Mouse (Mus musculus) left cerebral cortex, postnatal 36 days (tissue): ENCODE measurements around the gene Capn12. TPM values are rescaled to one million over a fixed set of nuclear protein-coding genes. Genes with fewer than 3 reads are reported as not detected.
"Not testable (repeated sequence)": the region's sequence is repeated elsewhere in the genome, so short reads cannot be mapped to it uniquely, and the experiment has no call there.

ENCODE experiments used
- DNase-seq, 2 experiments: peaks; one replicate each; pipeline ENCODE4 v3.0.0; 2021 to 2022; ENCODE audit warnings: low spot score in 2 of 2, mixed read lengths in 1 of 2
- intact Hi-C: fragments of 180-260 bp; cut with DNase I; formaldehyde crosslinking; loops from one replicate; pipeline ENCODE4 v1.15.1; 2025
- total RNA-seq, 2 experiments: library from RNA; stranded (reverse); gene quantifications; 2 replicates each; pipeline ENCODE4 v1.2.3; 2021

Gene Capn12
- total RNA-seq, 2 experiments from 2014 or later = 0.72 to 1.4 TPM

DNA sequence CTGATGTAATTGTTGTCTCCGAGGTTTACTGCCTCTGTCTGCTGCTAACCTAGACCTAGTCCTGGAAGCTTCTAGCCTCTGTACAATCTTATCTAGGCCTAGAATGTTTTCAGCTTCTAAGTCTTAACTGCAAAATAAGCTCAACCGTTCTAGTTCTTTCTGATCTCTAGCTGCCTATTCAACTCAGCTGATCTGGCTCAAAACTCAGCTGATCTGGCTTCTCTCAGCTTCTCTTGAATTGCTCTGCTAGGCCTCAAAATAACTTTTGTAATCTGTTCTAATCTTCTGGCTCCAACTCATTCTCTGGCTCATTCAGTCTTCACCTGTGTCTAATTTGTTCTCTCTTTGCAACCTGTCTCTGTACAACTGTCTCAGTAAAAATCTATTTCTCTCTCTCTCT is 6.7 kb upstream of the Capn12 start:
- no peak for DNase-seq
- intact Hi-C loops = no loop called here

DNA sequence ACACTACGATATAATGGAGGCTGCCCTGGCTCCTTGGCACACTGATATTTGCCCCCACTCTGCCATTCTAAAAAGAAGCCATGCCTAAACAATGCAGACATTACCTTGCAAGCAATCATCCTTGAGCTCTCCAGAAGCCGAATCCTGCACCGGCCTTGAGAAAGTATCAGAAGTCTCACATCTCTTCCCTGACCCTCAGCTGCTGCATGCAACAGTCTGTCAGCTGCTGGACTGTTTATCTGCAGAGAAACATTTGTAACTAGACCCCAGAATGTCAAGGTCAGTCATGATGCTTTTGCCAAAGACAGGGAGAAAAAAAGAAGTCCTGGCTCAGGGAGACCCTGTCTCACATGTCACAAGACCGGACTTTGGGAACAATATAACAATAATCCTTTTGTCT is 5.1 kb upstream of the Capn12 start:
- DNase-seq = no peak
- intact Hi-C loops = no loop called here

DNA sequence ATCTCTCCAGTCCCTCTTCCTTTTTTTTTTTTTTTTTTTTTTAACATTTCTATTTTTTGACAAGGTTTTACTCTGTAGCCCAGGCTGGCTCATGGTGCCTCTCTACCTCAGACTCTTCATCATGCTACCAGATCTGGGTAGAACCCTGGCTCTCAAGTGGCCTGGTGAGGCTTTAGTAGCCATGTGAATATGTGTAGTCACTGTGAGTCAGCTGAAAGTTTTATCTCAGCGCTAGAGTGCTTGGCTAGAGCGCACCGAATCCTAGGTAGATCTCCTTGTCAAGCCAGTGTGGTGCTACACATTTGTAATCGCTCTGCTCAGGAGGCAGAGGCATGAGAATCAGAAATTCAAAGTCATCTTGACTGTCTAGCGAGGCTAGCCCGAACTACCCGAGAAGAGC is 4.1 kb upstream of the Capn12 start:
- no peak for DNase-seq
- intact Hi-C loops = no loop called here

DNA sequence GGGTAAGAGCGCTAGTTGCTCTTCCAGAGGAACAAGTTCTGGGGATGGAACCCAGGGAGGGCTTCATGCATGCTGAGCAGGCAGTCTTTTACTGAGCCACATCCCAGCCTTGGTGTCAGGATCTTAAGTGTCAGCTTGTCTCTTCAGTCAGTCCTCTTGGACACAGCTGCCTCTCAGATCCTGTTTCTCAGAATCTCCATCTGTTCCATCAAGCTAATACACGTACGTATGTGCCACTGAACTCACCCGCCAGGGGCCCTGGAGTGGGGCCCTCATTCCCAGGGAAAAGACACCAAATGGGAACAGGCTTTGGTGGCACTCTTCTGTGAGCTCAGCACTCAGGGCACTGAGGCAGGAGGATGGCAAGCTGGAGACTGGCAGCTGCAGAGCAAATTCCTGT is 3.4 kb upstream of the Capn12 start:
- intact Hi-C loops = no loop called here

DNA sequence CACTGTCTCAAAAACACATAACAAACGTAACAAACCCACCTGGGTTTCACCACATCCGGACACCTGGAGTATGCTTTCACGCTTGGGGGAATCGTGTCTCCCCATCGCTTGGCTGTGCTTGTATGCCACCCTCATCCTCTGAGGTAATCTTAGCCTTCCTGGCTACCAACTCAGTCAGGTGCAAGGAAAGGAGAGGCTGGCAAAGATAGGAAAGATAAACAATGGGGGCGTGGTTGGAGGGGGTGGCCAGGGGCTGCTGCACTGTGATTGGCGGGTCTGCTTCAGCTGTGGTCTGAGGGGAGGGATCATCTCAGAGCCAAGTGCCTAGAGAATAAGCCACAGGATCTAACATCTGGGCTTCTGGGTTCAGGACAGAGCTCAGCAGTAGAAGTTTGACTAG is 1.6 kb upstream of the Capn12 start:
- no peak for DNase-seq
- intact Hi-C loops = no loop called here

More for the DNA sequence above, 3.4 kb upstream of the Capn12 start:
- no peak for DNase-seq

DNA sequence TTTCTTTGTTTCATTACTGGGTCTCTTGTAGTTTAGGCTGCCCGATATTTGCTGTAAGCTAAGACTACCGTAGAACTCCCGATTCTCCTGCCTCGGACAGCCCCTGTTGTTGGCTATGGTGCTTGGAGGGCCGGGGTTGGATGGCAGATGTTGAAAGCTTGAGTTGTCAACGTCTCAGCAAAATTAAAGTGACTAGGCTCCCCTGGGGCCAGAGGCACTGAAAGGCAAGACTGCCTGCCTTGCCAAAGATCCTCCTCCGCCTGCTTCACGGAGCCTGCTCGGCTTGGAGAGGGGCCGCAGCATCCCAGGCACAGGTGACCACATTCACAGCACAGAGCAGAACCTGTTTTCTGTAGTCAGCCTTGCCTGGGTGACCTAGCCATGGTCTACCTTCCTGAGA is 668 bp upstream of the Capn12 start:
- DNase-seq = no peak
- intact Hi-C loops = no loop called here

DNA sequence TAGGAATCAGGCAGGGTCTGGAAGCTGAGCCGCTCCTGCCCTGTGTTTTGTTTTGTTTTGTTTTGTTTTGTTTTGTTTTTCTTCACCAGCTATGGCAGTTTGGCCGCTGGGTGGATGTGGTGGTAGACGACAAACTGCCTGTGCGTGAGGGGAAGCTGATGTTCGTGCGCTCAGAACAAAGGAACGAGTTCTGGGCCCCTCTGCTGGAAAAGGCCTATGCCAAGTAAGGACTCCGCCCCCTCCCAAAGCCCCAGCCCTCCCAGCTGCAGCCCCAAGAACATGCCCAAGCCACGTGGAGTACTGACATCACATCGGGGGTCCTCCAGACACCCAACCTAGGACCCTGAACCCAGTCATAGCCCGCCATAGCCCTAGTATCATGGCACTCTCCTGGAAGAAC is 1.8 kb downstream of the Capn12 start:
- no peak for DNase-seq
- intact Hi-C loops = no loop called here

DNA sequence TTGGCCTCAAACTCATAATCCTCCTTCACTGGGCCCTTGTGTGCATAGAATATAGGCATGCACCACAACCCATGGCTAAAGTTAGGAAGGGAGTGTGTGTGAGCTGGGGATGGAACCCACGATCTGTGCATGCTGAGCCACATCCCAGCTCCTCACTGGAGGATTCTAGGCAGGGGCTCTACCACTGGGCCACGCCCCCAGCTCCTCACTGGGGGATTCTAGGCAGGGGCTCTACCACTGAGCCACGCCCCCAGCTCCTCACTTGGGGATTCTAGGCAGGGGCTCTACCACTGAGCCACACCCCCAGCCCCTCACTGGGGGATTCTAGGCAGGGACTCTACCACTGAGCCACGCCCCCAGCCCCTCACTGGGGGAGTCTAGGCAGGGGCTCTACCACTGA is 2.5 kb downstream of the Capn12 start:
- intact Hi-C loops, DNase-seq: not testable (repeated sequence)

DNA sequence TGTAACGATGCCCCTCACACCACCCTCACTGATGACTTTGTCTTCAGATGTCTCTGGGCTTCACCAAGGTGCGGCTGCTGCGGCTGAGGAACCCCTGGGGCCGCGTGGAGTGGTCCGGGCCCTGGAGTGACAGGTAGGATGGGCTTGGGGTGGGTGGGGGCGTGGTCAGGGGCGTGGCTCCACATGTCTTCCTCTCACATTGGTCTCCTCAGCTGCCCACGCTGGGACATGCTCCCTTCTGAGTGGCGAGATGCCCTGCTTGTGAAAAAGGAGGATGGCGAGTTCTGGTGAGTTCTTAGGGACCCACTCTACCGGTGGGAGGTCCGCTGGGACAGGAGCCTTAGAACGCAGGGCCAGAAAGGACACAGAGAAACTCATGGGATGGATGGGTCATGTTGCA is 5.3 kb downstream of the Capn12 start:
- DNase-seq = no peak

DNA sequence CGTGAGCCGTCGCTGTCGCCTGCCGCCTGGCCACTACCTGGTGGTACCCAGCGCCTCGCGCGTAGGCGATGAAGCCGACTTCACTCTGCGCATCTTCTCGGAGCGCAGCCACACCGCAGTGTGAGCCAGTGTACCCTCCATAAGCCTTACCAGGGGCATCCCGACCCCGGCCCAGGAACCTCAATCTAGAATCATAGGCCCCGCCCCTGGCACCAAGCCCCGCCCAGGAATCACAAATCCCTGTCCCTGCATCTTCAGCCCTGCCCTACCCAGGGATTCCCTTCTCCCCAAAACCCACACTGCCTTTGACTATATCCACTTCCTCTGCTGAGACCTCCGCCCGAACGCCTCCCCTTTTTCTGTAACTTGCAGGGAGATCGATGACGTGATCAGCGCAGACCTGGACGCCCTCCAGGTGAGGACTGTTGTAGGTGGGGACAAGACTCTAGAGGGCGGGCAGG is 7.5 kb downstream of the Capn12 start:
- intact Hi-C loops = no loop called here
- DNase-seq = no peak

More for the DNA sequence above, 5.3 kb downstream of the Capn12 start:
- intact Hi-C loops = no loop called here

DNA sequence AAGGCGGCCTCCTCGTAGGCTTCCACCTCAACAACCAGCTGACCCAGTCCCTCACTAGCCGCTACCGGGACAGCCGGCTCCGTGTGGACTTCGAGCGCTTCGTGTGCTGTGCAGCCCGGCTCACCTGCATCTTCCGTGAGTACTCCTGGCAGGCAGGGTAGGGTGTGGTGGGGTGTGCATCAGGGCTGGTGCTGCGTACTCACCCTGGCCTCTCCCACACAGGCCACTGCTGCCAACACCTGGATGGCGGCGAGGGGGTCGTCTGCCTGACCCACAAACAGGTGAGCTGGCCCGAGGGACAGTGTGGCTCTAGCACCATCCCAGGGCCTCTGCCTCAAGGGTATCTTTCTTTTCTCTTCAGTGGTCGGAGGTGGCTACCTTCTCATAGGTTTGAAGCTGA is 11.4 kb downstream of the Capn12 start:
- DNase-seq = no peak
- intact Hi-C loops = loop anchor here (10.0 kb wide), 1 partner anchor 142 kb away; no protein-coding TSS in a partner anchor

DNA sequence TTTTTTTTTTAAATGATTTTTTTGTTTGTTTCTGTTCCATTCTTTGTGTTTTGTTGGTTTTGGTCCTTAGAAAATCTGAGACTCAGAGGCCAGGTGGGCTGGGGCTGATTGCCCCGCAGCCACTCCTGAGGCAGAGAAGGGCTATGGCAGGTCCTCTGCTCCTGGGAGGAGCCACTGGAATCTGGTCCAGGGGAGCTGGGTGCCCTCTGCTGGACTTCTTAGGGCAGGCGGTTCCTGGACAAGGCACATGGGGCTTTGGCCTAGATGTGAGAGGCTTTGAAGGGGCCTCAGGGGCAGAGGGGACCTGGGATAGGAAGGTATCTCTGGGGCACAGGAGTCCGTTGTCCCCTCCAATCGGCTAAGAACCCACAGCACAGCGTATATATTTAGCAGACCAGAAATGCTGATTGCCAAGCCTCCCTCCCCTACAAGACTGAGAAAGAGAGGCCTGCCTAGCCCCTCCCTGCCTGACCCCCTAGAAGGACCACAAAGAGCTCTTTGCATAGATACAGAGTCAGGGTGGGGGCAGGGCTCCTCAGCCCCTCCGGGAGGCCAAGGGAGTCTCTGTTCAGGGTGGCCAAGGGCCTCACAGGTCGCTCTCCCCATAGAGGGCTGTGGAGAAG is 12.5 kb downstream of the Capn12 start:
- no peak for DNase-seq
- intact Hi-C loops = loop anchor here (10.0 kb wide), 1 partner anchor 141 kb away; no protein-coding TSS in a partner anchor

DNA sequence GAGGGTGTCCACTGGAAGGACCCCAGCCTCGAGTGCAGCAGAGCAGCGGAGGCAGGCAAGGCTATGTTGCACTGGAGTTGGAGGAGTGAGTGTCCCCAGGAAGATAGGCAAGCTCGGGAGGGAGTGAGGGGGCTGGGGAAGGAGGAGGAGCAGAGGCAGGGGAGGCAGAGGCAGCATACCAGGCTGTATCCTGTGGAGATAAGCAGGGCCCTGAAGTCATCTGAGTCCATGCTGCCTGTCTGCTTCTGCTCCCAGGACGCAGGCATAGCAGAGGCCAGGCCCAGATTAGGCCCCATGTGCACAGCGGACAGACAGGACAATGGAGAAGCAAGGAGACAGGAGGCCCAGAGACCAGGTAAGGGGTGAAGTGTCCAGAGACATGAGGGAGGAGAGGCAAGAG is 13.7 kb downstream of the Capn12 start:
- intact Hi-C loops = loop anchor here (10.0 kb wide), 1 partner anchor 140 kb away; no protein-coding TSS in a partner anchor
- DNase-seq = no peak

DNA sequence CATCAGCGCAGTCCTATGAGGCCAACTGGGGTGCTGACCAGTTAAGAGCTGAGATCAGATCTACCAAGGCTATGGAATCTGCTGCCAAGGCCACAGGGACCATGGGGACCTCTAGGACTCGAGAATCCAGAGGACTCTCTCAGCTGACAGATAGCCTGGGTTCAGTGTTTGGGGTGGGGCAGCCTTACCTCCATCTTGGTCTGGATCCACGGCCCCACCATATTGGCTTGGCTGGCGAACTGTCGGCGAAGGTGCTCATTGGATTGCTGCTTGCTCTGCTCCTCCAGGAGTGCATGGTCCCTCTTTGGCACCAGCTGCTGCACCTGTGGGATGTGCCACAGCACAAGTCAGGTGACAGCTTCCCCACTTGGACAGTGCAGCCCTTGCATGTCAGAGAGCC is 16.4 kb downstream of the Capn12 start:
- intact Hi-C loops = loop anchor here (10.0 kb wide), 1 partner anchor 137 kb away; no protein-coding TSS in a partner anchor
- no peak for DNase-seq

DNA sequence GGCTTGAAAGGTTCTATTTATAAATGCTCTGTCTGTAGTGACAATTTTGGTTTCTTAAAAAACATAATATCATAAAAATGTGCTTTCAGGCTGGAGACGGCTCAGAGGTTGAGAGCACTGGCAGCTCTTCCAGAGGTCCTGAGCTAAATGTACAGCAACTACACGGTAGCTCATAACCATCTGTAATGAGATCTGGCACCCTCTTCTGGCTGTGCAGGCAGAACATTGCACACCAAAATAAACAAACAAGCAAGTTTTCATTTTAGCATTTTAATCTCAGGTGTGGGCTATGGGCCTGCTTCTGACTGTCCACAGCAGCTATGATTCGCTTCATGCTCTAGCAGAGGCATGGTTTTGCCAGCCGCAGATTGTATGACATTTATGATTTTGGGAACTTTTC is 18.8 kb downstream of the Capn12 start:
- no peak for DNase-seq
- intact Hi-C loops = loop anchor here (10.0 kb wide), 1 partner anchor 135 kb away; no protein-coding TSS in a partner anchor

DNA sequence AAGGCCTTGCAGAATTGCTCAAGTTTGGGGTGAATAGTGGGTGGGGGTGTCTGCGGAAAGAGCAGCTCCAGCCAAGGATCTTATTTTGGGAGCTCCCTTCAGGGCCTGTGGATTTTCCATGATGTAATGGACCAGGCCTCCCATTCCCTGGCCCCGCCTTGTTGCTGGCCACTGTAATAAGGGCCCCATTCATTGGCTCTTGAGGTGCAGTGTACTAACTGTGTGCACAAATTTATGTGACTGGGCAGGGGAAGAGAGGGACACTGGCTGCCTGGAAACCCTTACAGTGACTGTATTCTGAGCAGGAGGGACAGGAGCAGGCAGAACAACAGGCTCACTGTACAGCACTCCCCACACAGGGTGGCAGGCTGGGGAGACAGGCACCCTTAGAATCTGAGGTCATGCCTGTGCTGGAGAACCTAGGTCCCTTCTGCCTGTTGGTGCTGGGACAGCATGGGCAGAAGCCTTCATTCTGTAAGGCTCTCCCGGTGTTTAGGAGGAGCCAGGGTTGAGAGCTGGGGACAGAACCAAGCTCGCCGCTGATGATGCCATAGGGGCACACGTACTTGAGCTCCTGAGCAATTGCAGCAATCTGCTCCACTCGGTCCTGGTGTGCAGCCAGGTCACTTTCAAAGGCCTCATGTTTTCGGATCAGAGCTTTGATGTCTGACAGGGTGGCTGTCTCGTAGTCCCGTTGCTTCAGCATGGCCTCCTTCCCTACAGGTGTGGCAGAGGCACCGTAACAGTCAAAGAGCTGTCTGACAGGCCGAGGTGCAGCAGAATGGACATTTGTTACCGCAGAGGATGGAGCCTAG is 20.3 kb downstream of the Capn12 start:
- DNase-seq = no peak
- intact Hi-C loops = loop anchor here (2.0 kb wide), 2 partner anchors 21 to 61 kb away; partner anchors contain the start of gene Actn4

DNA sequence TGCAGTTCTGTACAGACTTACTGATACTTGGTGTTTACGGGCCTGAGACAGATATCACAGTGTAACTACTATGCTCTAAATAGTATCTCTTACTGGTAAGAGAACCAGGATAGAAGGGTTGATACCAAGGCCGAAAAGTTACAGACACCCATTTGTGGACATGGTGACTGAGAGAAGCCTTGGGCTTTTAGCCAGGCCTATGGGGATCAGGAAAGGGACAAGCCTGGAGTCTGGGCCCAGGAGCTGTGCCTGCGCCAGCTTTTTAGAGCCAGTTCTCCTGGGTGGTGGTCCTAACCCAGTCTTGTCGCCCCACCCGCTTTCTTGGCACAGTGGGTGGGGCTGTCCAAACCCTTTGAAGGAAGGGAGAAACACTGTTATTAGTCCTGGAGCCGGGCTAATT is 21.0 kb downstream of the Capn12 start:
- intact Hi-C loops = loop anchor here (2.0 kb wide), 2 partner anchors 21 to 61 kb away; partner anchors contain the start of gene Actn4
- no peak for DNase-seq

DNA sequence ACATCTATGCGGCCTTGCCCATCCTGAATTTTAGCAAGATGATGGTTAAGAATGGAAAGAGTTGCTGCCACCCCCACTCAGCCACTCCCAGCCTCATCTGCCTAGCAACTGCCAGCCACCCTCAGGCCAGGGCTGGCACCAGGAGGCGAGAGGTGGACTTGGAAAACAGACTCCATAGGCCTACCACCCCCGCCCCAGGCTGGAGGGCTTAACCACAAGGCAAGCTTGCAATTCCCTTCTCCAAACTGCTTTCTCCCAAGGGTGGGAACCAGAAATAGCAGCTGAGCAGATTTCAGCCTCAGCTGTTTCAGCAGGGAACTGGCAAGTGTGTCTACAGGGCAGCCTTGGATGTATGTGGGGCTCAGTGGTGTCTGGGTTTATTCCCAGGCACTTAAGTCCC is 21.6 kb downstream of the Capn12 start:
- intact Hi-C loops = loop anchor here (2.0 kb wide), 2 partner anchors 20 to 60 kb away; partner anchors contain the start of gene Actn4
- peak; percentile 77 to 85 for DNase-seq

DNA sequence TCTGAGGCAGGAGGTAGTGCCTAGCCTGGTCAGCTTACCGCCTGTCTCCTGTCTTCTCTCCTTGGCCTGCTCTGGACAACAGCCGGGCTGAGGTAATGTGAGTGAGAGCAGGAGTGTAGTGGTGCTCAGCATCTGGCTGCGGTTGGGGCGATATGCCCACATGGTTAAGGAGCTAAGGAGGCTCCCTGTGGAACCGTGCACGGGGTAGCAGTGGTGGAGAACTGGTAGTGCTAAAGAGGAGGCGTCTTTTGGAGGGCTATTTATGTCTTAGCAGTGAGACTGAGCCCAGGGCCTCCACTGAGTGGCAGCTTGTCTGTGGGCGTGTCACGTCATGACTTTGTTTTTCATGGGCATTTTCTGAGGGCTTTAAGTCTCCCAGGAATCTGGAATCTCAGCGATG is 22.6 kb downstream of the Capn12 start:
- intact Hi-C loops = loop anchor here (2.0 kb wide), 2 partner anchors 19 to 59 kb away; partner anchors contain the start of gene Actn4
- DNase-seq = peak; percentile 81 to 82

DNA sequence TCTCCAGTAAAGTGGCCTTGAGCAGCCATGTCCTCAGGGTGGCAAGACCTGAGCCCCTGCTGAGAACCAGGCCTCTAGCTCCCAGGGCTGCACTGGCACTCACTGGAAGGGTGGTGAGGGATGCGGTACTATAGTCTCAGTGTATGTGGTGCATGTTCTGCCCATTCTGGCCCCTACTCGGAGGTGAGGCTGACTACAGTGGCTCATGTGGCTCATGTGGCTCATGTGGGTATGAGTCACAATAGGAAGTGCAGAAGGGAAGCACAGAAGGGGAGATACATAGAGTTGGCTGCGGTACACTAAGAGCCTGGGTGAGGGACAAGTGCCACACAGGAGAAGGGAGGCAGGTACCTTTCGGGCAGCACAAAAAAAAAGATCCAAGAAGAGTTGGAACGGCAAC is 26.0 kb downstream of the Capn12 start:
- intact Hi-C loops = no loop called here
- no peak for DNase-seq

DNA sequence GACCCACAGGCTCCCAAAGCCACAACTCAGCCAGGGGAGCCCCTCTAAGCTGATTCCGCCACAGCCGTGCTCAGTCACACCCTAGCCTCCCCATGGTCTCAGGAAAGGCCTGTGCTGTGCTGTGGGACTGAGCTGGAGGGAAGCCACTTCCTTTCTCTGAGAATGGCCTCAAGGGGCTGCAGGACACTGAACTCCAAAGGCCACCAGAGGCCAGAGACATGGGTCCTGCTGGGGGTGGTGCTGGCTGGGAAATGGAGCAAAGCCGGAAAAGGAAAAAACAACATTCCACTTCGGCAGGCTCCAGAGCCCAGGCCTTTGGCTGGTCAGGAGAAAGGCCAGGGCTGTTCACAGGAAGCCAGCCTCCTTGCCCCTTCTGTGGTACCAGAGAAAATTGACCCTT is 30.4 kb downstream of the Capn12 start:
- DNase-seq = no peak
- intact Hi-C loops = no loop called here
